Mouse (Mus musculus) left cerebral cortex, postnatal 14 days (tissue): ENCODE measurements at regions not wholly inside any gene's neighbourhood (a gene's known extent, or its start where the extent isn't known, plus 50 kb on each side); places are given as distances from the start of the nearest gene placed in this dataset.

Experiments used
- DNase-seq, 2 experiments: peaks; one replicate each; pipeline ENCODE4 v3.0.0; 2021 to 2022; ENCODE audit warnings: low spot score in 2 of 2, mixed read lengths in 1 of 2
- intact Hi-C: fragments of 180-260 bp; cut with DNase I; formaldehyde crosslinking; loops from one replicate; pipeline ENCODE4 v1.15.1; 2025

DNA sequence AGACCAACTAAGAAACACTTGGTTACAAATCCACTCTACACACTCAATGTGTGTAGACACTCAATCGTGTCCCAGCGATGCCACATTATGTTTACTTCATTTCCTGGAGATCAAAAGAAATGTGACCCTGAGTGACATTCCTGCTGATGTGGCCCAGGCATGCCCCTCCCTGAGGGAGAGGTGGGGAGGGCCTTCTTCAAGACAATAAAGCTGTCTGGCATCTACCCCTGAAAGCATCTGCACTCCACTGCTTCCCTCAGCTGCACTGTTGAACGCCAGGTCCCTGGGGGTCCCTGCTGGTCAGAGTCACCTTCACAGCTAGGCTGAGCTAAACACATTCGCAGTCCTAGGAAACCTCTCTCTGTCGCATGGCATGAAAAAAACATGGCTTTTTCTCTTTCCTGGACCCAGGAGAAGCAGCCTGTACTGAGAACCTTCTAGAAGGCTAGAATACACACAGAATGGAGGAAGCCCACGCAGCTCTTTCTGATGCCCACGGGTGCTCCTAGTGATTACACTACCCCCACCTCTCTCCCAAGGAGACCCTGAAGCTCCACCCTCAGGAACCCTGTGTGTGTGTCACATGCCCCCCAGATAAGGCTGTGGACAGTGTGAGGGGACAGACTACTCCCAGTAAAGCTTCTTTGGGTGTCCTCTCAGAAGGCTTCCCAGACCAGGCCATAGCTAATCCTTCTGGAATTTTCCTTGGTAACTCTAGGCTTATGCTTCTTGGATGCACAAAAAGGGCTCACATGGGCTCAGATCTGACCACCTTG, 61.8 kb upstream of the Cpeb4 start:
- DNase-seq = no peak
- intact Hi-C loops = no loop called here

GRCm38 (mm10) chr11:31812215-31812614, 59.8 kb upstream of the Cpeb4 start:
- no peak for DNase-seq
- intact Hi-C loops = no loop called here

DNA sequence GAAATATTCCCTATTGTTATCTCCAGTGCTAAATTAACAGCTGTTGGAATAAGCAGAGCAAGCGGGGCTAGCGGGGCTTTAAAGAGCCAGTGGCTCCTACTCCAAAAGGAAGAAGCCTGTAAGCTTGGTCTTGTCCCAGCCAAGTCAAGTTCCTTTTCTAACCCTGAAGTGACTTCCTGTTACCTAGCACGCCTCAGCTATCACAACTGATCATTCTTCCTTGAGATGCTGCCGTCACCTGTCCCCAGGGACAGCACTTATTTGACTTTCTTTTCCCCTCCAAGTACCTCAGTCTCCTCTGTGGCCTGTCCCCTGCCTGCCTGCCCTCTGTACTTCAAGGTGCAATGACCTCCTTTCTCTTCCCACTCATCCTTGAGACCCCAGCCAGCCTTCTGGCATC, 57.4 kb upstream of the Cpeb4 start:
- intact Hi-C loops = no loop called here
- DNase-seq = no peak

- intact Hi-C loops = no loop called here
- peak; percentile 62 to 64 for DNase-seq
Observed at GRCm38 (mm10) chr11:31815855-31816488, 56.0 kb upstream of the Cpeb4 start.

DNA sequence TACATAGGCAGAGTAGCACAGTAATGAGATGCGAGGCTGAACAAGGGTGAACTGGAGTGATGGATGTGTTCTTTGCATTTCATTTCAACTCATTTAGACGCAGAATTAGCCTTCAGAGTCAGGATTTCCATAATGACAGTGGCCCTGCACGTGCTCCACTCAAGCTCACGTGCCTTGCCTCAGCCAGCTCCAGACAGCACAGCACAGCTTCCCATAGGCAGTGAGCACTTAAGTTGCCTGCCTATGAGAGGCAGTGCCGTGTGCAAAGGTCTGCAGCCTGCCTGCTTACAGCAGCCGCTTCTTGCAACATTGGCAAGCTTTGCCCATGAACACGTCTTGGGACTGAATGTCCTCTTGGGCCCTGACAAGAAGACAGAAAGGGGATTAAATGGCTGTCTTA, 54.0 kb upstream of the Cpeb4 start:
- DNase-seq = peak; percentile 49 to 58
- intact Hi-C loops = no loop called here

DNA sequence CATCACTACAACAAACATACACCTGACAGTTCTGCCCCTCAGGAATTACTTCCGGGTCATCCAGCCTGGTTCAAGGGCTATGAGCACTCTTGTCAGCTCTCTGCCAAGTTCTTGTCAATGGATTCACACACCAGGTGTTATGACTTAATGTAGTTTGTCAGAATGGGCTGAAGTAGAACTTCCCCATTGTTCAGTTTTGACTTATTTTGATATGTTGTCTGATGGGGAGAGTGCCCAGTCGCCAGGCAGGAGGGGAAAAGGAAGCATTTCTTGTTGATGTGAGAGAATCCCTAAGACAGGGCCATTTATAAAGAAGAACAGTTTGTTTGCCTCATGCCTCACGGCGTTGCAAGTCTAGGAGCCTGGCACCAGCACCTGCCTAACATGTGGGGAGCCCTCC, 52.0 kb upstream of the Cpeb4 start:
- intact Hi-C loops = no loop called here
- no peak for DNase-seq

DNA sequence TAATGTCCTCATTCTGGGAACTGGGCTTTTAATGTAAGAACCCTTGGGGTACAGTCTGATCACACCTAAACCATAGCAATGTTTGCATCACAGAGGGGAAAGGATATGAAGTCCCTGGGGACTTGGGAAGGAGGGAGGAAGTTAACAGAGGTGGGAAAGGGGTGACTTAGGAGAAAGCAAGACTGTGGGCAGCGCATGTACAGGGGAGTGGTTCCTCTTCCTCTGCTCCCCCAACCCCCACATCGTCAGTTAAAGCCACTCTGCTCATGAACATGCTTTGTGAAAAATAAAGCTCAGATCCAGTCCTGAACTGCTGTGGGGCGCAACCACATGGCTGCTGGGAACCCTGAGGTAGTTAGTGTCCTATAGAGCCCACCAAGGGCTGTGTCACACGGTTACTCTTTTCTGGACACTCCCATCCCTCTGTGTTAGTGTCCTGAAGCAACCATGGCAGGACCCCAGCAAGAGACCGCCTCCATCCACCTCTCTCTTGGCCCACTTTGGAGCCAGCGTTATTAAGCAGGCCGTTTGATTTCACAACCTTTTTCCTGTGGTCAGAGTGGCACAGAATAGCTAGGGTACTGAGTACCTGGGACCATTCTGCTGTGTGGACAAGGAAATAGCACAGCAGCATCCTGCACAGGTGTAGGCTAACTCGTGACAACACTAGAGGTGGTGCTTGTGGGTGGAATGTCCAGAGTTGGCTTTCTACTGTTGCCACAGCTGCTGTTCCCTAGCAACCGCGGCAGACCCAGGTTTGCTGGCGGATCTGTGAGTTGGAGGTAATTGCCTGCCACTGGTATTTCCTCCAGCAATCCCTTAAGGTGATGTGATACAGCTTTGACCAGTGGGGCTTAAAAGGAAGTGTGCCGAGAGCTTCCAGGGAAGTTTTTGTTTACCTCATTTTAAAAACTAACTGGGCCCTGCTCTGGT, 50.3 kb upstream of the Cpeb4 start:
- intact Hi-C loops = no loop called here
- no peak for DNase-seq
